Mouse (Mus musculus) lung, adult 2 months (tissue): ENCODE results near the gene Zzz3. TPM values are rescaled to one million over a fixed set of nuclear protein-coding genes. Genes with fewer than 3 reads are reported as not detected.

Experiments used
- DNase-seq: peaks from one replicate; pipeline ENCODE4 v3.0.0; 2022
- H3K4me1 ChIP-seq: fragments of 200-500 bp; 2 replicates; pipeline ENCODE4 v1.6.1; 2011; ENCODE audit warnings: low read length; ENCODE audit not compliant: control insufficient read depth, insufficient read depth
- H3K4me3 ChIP-seq: fragments of 200-500 bp; replicated peaks from 2 replicates; pipeline ENCODE3; 2011; ENCODE audit warnings: low read depth, mild to moderate bottlenecking, control low read depth, low read length; ENCODE audit errors: extremely low read depth
- CTCF ChIP-seq: fragments of 200-500 bp; IDR thresholded peaks from 2 replicates; pipeline ENCODE4 v1.5.1; 2011; ENCODE audit warnings: mild to moderate bottlenecking, low read length, control low read depth; ENCODE audit not compliant: insufficient read depth
- POLR2A ChIP-seq: fragments of 200-500 bp; IDR thresholded peaks from 2 replicates; pipeline ENCODE4 v1.6.1; 2011; ENCODE audit warnings: low read depth, mild to moderate bottlenecking, control low read depth, low read length, borderline replicate concordance; ENCODE audit errors: extremely low read depth
- WGBS: fragments of 180-500 bp; shearing (Covaris S2); methylation state at CpG from one replicate; pipeline ENCODE4 v1.1.7; 2018; 5-methylcytosine and 5-hydroxymethylcytosine counted together
- polyA plus RNA-seq: library from polyadenylated mRNA; depleted of rRNA; stranded (reverse); fragments of >200 nt; gene quantifications from 2 replicates; pipeline ENCODE4 v1.2.3, GENCODE M21; 2012

Gene Zzz3
- polyA plus RNA-seq, 1 experiment, result 19.7 TPM

- TF ChIP-seq POLR2A (no peak), CTCF (no peak)
- Histone ChIP-seq H3K4me3 (no peak overlapping the region), H3K4me1 (peaks cover 5% of the 10 kb centered on the region)
- WGBS, result 78% methylated on average over 10 of the region's 10 CpGs
- DNase-seq, result no peak
Measured at GRCm38 (mm10) chr3:152353434-152354177, 41.7 kb upstream of the Zzz3 start.

GRCm38 (mm10) chr3:152355361-152355760 lies 39.9 kb upstream of the Zzz3 start:
- TF ChIP-seq CTCF (no peak), POLR2A (no peak)
- 12% methylated on average over 5 of the region's 5 CpGs for WGBS
- no peak for DNase-seq
- Histone ChIP-seq H3K4me1 (peaks cover 4% of the 10 kb centered on the region; the same call in 1 of the 2 replicates), H3K4me3 (no peak overlapping the region)

DNA sequence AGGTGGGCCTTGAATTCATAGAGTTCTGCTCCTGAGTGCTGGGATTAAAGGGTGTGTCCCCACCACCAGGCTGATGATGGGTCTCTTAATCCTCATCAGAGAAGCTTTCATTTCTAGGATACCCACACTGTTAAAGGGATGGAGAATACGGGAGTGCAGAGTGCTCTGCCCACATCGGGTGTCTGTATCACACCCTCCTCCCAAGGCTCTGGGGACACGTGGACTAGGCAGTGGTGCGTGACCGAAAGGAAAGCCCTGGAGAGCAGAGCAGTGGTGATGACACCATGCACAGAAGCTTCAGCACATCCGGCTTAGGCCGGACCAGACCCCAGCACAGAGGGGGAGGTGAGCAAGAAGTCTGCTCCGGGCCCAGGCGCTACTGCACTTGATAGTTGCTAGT lies 38.5 kb upstream of the Zzz3 start:
- Histone ChIP-seq H3K4me3 (no peak overlapping the region), H3K4me1 (no peaks in the 10 kb centered on the region; the same call in 1 of the 2 replicates)
- 91% methylated on average over 9 of the region's 9 CpGs for WGBS
- no peak for DNase-seq
- TF ChIP-seq POLR2A (no peak), CTCF (no peak)

DNA sequence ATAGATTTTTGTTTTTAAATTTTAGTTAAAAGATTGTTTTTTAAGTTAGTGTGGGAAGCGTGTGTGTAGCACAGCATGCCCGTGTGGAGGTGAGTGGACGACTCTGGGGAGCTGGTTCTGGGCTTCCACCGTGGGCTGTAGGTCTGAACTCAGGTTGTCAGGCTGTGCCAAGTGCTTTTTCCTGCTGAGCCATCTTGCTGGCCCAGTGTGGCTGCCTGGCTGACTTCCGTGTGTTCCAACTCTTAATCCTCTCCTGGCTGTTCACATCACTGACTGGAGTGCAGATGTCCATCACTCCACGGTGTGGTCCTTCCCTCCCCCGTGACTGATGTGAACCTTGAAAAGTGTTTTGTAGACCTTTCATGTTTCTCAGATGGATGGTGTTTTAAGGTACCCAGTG lies 36.1 kb upstream of the Zzz3 start:
- H3K4me3 ChIP-seq, result no peak overlapping the region
- no peaks in the 10 kb centered on the region for H3K4me1 ChIP-seq
- no peak for DNase-seq
- 80% methylated on average over 7 of the region's 7 CpGs for WGBS
- TF ChIP-seq POLR2A (no peak), CTCF (no peak)

GRCm38 (mm10) chr3:152364181-152364580 lies 31.1 kb upstream of the Zzz3 start:
- DNase-seq, result no peak
- no peaks in the 10 kb centered on the region for H3K4me1 ChIP-seq
- WGBS, result 83% methylated on average over 2 of the region's 2 CpGs
- TF ChIP-seq POLR2A (no peak), CTCF (no peak)
- no peak overlapping the region for H3K4me3 ChIP-seq

- DNase-seq, result no peak
- H3K4me1 ChIP-seq, result no peaks in the 10 kb centered on the region
- TF ChIP-seq CTCF, result no peak
- TF ChIP-seq POLR2A, result no peak
- 84% methylated on average over 4 of the region's 4 CpGs for WGBS
- no peak overlapping the region for H3K4me3 ChIP-seq
Measured at GRCm38 (mm10) chr3:152376063-152376462, 19.2 kb upstream of the Zzz3 start.

DNA sequence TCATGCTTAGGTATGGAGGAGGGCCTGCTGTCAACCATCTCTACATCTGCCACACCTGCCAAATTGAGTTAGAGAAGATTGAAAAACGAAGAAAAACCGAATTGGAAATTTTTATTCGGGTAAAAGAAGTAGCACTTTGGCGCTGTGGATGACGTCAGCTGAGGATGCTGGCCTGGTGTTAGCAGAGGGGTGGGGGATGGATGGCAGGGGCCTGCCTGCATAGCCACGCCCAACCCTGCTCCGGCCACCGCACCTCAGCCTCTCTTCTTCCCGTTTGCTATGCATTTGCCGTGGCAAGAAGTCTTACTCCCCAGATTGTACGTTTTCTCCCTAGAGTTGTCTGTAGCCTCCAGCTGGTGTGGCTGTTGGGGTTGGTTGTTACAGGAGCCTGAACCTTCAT lies 11.2 kb upstream of the Zzz3 start:
- H3K4me1 ChIP-seq, result no peaks in the 10 kb centered on the region
- no peak for DNase-seq
- 68% methylated on average over 11 of the region's 11 CpGs for WGBS
- TF ChIP-seq CTCF, result no peak
- H3K4me3 ChIP-seq, result no peak overlapping the region

DNA sequence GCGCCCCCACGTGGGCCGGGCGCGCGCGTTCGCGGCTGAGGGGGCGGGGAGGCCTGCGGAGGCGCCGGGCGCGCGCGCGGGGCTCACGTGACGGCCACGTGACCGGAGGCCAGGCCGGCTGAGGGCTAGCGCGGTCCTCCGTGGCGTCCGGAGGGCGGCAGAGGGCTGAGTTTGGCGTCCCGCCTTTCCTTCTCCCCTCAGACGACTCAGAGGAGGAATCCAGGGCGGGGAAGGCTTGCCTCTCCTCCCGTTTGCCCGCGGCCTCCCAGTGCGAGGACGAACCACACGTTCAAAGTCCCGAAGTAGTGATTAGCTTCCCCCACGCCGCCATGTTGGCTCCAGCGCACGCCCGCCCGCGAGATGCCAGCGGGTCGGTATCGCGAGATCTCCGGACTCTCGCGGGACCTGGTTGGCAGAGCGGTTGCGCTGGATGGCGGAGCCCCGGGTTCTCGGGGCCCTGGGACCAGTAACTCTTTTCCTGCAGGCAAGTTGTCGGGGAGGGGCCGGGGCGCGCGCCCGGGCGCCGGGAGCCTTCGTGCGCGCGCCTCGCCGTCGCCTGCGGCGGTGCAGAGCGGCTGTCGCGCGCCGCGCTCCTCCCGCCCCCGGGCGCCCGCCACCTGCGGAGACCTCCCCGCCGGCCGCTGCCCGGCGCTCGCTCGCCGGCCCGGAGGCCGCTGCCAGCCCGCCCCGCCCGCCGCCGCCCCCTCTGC lies 1.2 kb downstream of the Zzz3 start:
- H3K4me3 ChIP-seq, result peak overlapping the region; percentile 100
- WGBS, result under 1% methylated on average over 101 of the region's 102 CpGs
- peak; percentile 91 for TF ChIP-seq POLR2A
- TF ChIP-seq CTCF, result no peak
- peak; percentile 99 for DNase-seq
- peaks cover 16% of the 10 kb centered on the region for H3K4me1 ChIP-seq

- no peak for DNase-seq
- Histone ChIP-seq H3K4me3 (peak overlapping the region; percentile 100), H3K4me1 (peaks cover 17% of the 10 kb centered on the region)
- TF ChIP-seq CTCF (no peak), POLR2A (no peak)
- WGBS, result 2% methylated on average over 10 of the region's 10 CpGs
Measured at GRCm38 (mm10) chr3:152396988-152397314, 1.7 kb downstream of the Zzz3 start.
